Mouse (Mus musculus): ENCODE data around the gene Ubn1.

Gene Ubn1

DNA sequence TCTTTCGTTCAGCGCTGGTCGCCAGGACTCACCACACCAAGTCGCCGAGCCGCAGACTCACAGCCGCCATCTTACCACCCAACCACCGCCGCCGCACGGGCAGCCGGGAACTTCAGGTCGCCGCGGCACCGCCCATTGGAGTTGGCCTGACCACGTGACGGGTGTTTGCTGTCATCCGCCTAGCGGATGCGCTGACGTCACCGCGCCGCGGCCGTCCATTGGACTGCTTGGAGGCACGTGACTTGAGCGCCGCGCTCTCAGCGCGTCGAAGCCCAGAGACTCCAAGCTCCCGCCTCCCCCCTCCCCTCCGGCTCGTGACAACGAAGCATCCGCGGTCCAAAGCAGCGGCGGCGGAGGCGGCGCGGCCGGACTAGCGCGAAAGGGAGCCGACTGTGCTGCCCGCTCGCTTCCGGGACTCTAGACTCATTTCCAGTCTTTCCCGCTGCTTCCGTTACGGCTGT is at the start of gene Ubn1, which contains the start of gene Glyr1:
Ubn1 (plus strand) TSS at position 284 of the 461 bp plus-strand sequence.
Glyr1 (minus strand) TSS at position 90 of the 461 bp plus-strand sequence.
- DNase-seq = peak; percentile 100

DNA sequence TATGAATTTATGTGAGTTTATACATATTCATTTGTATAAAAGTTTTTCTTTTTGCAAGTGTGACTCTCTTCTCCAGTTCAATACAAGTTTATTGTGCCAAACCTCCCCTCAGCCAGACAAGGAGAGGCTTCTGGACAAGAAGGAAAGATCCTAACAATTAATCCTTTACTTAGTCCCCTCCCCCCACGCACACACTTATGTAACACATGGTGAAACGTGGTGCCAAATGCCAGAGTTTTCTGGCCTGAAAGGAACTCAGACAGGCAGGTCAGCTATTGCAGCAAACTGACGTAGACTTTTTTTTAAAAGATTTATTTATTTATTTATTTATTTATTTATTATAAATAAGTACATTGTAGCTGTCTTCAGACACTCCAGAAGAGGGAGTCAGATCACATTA is 49.2 kb upstream of the Ubn1 start:
- DNase-seq = no peak

DNA sequence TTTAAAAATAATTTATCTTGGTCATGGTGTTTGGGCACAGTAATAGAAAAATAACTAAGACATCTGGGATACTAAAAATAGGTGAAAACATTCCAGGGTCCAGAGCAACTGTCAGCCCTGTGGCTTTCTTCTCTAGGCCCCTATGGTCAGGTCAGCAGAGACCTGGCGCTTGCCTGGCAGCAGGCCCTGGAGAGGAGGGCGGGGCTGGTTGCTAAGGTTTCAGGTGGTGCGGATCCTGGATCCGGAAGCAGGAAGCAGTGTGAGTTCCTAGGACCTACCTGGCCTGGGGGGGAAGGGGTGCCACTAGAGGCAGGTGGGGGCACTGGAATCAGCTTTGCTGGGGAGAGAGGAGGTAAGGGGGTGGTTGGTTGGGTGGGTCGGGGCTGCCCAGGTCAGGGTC is 42.8 kb upstream of the Ubn1 start, which contains the start of gene Smim22:
Smim22 (plus strand) TSS at position 222 of the 400 bp plus-strand sequence.
- DNase-seq = no peak

DNA sequence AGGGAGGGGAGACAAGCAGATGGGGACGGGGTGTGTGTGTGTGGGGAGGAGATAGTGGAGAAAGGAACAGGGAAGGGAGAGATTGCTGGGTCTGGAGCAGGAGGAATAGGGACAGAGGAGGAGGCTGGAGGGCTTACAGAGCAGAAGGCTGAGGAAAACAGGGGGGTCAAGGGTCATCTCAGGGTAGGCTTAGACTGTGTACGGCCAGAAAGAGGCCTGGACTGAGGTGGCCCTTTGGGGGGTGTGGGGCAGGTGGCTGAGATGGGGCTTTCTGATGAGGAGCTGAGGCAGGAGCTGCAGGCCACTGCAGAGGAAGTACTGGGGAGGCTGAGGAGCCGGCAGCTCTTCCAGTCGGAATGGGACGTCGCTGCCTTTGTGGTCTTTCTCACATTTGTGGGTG is 42.4 kb upstream of the Ubn1 start:
- DNase-seq = no peak

DNA sequence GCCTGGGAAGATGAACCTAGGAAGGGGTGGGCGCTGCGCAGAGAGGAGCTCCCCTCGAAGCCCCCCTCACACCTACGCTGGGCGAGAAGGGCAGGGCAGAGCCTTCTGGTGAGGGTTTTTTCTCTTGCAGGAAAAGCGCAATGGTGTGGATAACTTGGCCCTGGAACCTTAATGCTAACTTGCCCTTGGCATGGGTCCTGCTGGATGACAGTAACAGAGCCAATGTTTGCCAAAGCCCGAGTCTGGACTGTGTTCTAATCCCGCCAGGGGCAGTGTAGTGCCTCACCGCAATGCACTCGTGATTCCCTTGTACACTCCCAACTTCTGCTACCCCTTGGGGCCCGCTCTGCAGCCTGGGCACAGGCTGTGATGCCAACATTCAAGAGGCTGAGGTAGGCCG is 41.8 kb upstream of the Ubn1 start:
- no peak for DNase-seq

DNA sequence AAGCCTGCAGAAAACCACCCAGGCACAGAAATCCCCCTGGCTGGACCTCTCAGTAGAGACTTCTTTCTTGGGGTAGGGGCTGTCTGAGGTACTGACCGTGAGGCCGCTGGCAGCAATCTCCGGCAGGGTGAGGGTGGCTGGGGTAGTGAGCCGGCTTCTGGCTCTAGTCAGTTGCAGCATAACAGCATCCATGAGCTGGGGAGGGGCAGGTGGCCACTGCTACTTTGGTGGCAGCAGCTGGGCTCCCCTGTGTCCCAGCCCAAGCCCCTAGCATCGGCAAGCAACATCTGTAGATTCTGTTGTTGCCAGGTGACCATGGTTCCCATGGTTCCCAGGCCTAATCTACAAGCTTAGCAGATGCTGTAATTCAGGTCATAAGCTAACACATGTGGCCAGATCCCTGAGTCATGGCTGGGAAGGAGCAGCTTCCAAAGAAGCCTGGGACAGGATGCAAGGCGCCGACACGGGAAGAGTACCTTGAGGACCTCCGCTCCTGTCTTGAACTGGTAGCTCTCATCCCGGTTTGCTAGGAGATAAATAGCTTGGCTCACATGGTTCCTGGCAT is 39.4 kb upstream of the Ubn1 start:
- DNase-seq = no peak

DNA sequence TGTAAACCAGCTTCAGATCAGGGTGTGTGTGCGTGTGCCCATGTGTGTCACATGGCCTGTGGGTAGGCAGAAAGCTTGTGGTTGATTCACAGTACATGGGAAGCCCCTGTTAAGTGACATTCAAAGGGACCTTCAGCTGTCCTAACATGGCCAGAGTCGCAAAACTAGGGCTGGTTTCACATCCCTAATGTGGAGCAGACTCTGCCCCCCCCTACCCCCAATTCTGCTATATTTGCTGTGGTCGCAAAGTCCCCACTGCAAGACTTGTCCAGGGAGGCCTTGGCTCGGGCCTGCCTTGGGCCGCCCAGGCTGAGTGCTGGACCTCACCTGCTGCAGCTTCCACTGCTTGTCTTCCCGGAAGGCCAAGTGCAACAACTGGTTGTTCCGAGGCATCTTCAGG is 38.6 kb upstream of the Ubn1 start:
- DNase-seq = no peak

DNA sequence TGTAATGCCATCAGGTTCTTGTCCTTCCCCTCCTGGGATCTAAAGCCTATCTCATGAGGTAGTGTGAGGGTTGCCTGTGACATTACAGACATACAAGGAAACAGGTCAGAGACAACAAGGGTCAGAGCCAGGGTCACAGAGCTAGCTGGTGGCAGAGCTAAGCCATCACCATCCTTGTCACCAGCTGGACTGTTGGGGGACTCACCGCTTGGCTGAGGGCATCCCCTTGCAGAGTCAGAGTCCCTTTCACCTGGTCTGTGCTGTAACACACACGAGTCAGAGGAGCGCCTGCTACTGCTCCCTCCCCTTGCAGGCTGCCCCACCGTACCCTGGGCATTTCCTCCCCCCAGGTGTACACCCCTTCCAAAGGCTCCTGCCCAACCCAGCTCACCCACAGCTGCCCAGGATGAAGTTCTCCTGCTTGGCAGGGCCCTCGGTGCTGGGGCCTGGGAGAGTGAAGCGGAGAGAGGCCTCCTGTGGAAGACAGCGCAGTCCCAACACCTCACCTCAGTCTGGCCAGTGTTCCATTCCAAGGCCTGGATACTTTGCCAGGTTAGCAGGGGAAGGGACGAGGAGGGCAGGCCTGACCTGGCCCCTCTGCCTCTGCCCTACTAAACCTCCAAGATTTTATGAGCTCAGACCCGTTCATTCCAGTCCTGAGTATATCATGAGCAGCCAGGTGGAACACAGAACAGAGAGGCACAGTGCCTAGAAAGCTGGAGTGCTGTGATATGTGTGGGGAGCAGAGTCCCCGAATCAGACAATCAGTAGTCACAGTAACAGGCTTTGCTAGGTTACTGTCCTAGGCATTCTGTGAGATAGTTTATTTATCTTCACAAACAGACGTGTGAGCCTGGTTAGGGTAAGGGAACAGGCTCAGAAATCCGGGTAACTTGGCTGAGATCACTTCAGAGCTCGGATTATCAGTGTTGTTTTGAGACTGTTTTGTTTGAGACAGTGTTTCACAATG is 37.5 kb upstream of the Ubn1 start:
- peak; percentile 10 for DNase-seq

DNA sequence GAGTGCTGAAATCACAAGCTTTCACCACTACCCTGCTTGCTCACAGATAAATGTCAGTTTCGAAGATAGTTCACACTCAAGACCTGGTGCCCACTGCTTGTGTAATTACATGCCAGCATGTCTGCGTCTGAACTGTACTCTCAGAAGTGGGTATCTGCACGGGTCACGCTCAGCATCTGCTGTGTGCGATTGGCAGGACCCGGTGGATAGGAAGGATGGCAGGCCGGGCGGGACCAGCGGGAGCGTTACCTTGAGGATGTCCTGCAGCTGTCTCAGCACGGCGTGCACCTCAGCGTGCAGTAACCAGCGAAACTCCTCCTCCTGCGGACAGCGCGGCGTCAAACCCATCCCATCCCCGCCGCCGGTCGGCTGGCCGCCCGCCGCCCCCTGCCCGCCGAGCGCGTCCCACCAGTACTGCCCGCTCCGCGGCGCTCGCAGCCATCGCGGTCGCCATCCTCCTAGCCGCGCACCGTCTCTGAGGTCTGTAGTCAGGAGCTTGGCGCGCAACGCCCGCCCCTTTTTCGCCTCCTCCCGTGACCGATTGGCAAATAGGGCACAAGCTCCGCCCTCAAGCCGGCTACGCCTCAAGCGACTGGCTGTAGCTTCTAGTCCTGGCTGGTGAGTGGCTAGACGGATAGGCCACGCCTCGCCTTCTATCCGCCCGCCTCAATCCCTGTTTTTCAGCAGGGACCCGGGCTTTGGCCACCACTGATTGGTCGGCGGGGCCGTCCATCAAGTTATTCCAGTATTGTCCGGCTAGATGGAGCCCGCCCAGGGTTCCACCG is 36.6 kb upstream of the Ubn1 start, which contains the start of gene Rogdi:
Rogdi (minus strand) TSS at position 500 of the 785 bp plus-strand sequence.
- peak; percentile 99 for DNase-seq

DNA sequence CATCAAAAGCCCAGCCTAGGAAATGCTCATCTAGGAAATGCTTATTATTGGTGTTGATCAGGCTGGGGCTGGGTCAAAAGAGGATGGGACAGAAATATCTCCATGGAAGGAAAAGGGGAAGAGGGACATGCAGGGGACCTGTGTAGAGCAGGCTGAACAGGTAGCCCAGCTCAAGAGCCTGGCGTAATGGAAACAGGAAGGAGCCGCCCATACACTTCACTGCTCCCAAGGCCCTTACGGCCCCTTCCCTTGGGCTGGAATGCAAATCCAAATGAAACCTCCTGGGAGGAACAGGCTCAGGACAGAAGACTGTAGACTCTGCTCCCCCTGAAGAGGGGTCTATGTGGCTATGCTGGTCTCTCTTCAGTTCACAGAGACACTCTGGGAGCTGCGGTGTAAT is 35.3 kb upstream of the Ubn1 start:
- no peak for DNase-seq

DNA sequence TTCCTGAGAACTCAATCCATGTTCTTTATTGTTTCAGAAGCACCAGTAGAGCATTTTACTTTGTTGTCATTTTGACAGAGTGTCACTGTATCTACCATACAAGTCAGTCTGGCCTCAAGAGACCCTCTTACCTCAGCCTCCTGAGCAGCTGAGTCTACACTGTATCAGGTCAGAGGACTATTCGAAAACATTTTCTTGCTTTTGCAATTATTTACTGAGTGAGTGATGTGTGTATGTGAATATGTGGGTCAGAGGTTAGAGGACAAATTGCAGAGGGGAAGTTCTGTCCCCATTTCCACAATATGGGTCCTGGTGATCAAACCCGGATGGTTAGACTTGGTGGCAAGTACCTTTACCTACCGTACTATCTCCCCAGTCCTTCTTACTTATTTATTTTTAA is 25.8 kb upstream of the Ubn1 start:
- DNase-seq = no peak

DNA sequence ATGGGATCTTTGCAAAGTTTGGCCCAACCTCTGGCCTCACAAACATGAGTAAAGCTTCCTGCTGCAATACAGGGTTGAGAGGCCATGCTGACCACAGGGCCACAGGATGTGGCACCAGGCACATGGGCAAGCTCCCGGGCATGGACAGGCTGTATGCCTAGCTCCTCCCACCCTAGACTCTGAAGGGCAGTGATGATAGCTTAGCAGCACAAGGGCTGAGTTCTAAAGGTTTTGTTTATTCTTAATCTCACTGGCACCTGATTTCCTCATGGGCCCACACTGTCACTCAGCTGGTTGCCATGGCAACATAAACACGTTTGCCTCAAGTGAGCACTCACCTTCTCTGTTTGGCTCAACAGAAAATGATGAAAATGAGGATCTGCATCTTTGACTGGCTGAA is 20.0 kb upstream of the Ubn1 start:
- DNase-seq = no peak

DNA sequence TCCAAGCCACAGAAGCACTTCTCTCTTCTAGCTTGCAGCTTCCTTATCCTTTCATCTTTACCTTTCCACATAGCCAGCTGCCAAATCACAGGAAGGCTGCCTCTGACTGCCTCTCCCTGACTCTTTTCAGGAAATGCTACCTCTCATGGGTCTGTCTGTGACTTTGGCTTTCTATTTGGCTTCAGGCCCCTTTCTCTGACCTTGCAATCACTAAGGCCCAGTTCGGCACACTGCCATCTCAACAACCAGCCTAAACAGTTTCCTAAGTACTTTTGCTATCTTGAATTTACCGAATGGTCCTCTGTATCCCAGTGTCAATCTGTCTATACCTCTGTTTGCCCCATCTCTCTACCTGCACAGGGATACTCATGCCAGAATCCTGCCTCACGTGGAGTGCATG is 14.3 kb upstream of the Ubn1 start:
- no peak for DNase-seq

DNA sequence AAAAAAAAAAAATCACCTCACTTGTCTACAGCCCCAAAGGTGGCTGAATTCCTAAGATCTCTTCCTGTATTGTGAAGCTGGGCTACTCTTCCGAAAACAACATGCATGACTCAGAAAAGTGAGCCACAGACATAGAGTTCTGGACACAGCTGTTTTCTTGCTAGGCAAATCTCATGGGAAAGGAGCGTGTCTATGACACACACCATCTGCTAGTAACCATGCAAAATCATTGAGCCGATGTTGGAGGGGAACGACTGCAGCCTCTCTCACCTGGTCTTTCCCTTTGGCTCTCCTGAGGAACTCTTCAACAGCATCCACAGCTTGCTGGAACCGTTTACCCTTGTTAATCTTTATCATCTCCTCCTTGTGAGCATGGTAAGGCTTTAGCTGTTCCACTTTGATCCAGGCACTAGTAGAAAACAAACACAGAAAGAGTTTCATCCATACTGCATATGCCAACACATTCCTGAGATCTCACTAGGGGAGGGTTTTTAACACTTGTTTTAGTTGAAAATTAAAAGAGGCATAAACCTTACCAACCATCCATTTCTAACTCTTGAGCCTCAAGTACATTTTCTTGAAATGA is 13.1 kb upstream of the Ubn1 start:
- DNase-seq = no peak

DNA sequence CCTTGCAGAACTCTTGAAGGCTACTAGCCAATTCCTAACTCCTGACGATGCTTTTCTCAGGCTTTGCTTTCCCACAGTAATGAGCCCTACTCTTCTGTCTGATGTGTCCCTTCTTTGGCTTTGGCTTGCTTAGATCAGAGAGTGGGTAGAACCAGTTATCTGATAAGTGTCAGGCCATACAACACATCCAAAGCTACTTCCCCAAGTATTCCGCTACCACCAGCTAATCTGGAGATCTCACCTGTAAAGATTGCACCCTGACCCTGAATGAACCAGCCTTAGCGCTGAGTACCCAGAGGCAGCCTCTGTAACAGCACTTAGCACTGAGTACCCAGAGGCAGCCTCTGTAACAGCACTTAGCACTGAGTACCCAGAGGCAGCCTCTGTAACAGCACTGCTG is 4.5 kb upstream of the Ubn1 start:
- DNase-seq = no peak

DNA sequence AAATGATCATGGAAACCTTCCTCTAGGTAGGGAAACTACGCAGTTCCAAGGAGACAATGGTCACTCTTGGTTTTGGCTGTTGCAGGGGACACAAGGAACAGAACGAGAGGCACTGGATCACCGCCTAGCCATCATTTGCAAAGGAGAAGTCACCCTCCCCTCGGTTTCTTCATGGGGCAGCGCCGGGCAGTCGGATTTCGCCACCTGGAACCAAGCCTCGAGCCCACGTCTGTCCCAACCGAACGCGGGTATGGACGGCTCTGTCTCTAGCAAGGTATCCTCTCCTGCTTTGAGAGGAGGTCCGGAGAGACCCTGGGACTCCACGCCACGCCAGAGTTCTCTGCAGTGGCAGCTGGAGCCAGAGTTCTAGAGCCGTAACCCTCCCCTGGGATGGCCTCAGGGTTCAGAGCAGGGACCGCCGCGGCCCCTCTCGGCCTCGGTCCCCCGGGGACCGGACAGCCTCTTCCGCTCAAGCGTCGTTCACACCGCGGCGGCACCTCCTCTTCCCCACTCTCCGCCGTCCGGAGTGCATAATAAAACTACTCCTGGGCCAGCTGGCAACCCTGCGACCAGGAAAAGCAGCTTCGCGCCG is 579 bp upstream of the Ubn1 start:
- no peak for DNase-seq

DNA sequence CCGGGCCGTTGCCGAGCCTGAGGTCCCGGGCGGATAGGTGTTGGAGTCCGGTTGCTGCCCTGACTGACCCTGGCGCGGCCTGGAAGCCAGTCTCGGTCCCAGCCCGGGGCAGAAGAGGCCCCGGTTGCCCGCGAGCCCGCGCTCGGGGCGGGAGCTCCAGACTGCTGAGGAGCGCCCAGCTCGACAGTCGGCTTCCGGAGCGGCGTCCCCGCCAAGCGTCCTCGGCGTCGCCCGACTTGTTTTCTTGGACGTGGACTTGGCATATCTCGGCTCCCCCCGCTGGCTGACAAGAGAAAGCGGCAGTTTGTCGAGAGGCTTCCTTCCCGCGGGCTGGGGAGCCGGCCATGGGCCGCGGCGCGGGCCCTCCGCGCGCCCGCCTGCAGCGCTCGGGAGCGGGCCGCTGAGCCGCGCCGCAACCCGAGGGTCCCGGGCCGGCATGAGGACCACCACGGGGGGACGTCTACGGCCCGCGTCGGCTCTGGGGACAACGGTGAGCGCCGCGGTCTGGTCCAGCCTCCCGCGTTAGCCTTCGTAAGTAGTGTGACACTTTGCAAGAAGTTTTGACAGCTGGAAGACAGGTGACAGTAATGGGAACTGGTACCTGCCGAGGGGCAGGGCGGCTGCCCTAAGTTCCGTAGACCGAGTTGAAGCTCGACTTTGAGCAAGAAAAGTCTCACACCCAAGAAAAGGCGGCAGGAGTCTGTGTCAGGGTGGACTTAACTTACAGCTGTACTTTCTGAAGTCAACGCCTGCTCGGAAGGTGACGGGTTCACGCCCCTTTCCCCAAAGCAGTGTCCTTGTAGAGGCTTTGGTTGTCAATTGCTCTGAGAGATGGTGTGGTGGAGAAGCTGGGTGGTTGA is 624 bp downstream of the Ubn1 start:
- peak; percentile 73 for DNase-seq

DNA sequence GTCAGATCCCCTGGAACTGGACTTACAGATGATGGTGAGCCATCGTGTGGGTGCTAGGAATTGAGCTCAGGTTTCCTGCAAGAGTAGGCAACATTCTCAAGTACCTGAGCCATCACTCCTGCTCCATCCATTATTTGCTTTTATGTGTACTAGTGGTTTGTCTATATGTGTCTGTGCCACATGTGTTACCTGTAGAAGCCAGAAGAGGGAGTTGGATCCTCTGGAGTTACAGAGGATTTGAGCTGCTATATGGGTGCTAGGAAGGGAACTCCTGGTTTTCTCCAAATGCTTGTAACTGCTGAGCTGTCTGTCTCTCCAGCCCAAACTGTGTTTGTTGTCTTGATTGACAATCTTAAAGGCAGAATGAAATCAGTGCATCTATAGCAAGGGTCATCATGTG is 8.3 kb downstream of the Ubn1 start:
- no peak for DNase-seq

DNA sequence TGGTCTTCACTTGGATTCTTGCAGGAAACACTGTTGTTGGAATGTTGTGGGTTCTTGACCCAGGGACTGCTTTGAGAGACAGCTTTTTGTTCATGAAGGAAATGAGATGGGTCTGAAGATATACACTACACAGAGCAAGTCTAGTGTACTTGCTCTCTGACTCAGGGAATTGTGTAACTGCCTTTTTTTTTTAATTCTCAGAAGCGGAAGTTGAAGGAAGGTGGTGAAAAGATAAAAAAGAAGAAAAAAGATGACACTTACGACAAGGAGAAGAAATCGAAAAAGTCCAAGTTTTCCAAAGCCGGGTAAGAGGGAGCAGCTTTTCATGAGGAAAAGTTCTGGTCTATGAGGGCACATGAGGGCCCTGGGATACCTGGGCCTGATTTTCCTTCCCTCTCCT is 13.6 kb downstream of the Ubn1 start:
- no peak for DNase-seq

DNA sequence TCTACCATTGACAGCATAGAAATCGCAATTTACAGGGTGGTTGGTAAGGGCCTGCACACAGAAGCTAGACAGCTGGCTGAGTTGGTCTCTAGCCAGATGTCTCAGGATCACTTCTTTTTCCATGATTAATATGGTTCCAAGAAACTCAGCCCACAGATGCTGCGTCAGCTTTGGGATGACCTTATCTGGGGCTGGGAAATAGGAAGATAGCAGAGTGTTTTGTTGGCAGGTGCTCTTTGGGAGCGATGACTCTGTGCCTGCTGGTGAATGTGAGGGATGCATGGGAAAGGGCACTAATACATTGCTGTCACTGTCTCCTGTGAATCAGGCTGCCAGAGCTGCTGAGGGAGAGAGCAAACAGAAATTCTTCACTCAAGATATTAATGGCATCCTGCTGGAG is 20.5 kb downstream of the Ubn1 start:
- no peak for DNase-seq

DNA sequence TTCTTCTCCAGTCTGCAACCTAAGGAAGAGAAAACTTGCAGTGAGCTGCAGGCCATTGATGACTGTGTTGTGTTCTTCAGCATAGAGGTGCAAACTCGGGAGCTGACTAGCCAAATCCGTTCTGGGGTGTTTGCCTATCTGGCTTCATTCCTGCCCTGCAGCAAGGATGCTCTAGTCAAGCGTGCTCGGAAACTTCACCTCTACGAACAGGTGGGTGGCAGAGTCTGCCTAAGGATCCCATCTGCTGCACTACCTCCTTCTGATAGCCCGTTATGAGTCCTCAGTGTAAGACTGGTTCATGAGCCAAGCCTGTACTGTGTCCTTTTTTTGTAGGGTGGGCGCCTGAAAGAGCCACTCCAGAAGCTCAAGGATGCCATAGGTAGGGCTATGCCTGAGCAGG is 22.1 kb downstream of the Ubn1 start:
- no peak for DNase-seq

DNA sequence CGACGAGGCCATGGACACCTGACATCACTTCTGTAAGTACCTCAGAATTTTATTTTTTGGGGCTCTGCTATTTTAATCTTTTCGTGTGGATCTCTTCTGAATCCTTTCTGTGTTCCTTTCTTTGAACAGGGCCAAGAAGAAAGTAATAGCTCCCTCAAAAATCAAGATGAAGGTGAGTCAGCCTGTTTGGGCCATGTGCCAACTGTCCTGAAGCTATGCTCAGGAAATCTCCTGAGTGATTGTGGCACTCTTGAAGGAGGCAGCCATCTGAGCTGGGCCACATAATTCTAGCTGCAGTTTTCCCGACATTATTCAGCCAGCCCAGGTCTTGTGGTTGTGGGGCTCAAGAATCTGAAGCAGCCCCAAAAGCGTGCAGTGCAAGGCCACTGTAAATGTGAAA is 24.5 kb downstream of the Ubn1 start:
- no peak for DNase-seq

All from right cerebral cortex, postnatal 14 days (tissue).